Mouse (Mus musculus) frontal cortex, postnatal 36 days (tissue): ENCODE measurements around the gene Itgal.
"Not testable (repeated sequence)": the region's sequence is repeated elsewhere in the genome, so short reads cannot be mapped to it uniquely, and the experiment has no call there.

Source experiments
- DNase-seq, 2 experiments: peaks; one replicate each; pipeline ENCODE4 v3.0.0; 2022; ENCODE audit warnings: low spot score in 2 of 2

The Itgal gene

DNA sequence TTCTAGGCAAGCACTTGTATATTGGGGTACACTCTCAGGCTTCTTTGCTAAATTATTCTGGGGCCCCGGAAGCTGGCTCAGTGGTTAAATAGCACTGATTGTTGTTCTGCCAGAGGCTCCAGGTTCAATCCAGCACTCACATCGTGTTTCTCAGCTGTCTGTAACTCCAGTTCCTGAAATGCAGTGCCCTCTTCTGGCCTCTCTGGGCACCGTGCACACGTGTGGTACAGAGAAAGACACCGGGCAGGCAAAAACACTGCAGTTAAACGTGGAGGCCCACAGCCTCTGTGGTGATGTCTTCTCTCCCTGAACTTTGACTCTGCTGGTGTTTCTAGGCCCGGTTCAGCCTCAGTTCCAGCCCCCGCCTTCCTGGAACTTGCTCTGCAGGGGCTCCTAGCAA, 17.7 kb upstream of the Itgal start:
- DNase-seq: no peak

DNA sequence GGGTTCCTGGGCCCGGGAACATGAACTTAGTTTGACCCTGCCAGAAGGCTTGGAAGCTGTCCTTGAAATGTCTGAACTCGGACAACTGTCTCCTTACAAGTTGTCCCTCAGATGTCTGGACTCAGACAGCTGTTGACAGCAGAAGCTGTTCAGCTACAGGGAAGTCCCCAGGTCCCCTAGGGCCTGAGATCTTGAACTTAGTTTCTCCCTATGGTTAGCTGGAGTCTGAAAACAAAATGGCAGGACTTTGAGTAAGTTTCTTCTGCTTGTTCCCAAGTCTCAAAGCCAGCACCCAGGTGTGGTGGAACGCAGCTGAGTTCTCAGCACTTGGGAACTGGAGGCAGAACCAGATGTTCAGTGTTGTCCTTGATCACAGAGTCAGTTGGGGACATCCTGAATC, 16.0 kb upstream of the Itgal start:
- DNase-seq: no peak

DNA sequence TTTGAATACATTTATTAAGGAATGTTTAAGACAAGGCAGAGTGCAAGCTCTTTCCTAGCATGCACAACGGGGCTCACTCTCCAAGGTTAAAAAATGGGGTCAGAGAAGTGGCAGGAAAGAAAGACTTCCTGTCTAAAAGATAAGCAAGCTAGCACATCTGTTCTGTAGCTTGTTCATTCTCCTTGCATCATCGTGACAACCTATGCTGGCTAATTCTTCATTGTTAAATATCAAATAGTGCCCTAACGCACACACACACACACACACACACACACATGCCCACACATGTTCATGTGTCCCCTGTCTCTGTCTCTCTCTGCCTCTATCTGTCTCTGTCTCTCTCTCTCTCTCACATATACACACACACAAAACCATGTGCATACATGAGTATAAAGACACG, 14.9 kb upstream of the Itgal start:
- no peak for DNase-seq

DNA sequence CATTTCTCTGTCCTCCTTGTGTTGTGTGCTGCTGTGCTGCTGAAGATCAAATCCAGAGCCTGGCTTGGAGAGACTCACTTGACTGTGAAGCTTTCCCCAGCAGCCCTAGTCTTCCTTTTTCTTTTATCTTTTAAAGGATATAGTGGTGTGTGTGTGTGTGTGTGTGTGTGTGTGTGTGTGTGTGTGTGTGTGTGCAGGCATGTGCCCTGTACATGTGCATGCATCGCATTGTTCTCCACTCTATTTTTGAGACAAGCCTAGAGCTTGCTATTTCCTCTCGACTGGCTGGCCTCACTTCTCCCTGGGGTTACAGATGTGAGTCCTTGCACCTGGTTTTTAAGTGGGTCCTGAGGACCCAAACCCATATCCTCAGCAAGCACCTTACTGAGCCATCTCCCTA, 13.9 kb upstream of the Itgal start:
- no peak for DNase-seq

DNA sequence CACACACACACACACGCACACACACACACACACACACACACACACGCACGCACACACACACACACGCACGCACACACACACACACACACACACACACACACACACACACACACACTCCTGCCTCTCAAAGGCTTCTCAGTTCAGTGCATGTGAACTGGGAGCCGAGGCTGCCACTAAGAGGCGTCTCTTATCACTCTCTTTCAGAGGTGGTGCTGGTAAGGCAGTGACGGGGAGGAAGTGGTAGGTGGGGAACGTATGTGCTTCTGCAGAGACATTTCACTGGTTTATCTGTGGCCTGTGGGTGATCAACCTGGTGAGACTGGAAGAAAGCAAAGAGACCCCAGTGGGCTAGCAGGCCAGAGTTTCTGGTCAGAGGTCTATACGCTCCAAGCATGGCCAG, 10.9 kb upstream of the Itgal start:
- no peak for DNase-seq

DNA sequence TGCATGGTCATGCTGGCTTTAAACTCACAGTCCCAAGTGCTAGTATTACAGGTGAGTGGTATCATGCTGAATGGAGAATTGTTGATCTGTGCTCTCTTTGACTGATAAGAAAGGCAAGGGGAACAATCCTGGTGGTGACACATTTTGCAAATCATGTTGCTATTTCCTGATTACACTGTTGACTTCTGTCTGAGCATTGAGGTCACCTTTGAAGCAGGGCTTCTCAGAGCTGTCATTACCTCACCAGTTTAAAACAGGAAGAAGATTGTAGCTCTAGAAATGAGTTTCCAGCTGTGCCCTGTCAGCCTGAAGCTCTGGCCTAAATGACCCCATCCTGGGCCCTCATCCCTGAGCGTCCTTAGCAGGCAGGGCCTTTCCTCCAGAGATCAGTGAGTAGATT, 8.1 kb upstream of the Itgal start:
- DNase-seq: no peak

DNA sequence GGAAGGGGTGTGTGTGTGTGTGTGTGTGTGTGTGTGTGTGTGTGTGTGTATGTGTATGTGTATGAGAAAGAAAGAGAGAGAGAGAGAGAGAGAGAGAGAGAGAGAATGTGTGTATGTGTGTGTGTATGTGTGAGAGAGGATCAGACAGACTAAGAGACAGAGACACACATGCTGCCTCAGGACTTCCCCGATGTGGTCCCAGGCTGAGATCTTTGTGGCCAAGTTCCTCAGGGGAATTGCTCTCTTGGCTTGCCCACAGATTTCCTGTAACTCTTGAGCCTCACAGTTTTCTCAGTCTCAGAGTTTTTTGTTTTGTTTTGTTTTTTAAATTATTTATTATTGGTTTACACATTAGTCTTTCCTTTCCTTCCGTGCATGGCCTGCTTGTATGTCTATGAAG, 6.8 kb upstream of the Itgal start:
- DNase-seq: no peak

DNA sequence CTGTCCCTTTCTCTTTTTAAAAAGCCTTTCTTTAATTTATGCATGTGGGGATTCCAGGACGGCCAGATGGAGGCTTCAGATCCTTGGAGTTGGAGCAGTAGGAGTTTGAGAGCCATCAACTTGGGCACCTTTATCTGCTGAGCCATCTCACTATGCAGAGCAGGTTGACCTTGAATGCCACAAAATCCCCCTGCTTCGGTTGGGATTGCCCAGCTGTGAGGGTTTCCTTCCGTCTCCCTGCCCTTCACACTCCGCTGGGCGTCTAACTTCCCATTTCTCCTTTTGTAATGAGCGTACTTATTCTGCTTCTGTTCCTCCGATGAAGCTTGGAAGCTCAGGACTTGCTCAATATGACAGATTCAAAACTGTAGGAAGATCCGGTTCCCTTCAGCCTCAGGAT, 5.9 kb upstream of the Itgal start:
- DNase-seq: no peak

DNA sequence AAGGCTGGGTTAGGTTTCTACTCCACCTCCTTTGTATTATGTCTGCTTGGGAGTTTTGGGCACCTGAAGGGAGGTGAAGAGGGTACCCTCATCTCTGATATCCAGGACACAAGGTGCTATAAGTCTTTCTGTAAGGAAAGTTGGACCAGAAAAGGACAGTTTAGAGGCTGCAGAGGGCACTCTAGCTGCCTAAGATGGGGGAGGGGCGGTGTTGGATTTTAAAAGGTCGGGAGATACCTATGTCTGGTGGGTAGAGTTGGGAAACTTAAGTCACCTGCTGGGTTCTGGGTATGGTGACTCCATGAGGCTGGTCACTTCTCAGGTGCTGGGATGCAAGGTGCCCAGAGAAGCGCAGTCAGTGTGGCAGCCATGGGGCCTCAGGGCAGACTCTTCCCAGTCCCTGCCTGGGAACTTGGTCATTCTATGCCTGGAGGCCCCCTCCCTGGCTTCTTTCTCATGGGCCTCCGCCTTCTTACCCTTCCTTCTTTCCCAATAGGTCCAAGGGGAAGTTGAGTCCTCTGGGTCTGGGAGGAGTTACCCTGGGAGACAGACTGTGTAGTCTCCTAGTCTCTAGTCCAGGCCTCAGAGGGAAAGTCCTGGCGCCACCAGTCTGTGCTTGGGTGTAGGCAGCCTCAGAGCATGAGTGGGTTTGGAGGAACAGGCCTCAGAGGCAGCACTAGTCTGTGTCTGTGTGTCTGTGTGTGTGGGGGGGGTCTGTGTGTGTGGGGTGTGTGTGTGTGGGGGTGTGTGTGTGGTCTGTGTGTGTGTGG, 911 bp downstream of the Itgal start:
- no peak for DNase-seq

DNA sequence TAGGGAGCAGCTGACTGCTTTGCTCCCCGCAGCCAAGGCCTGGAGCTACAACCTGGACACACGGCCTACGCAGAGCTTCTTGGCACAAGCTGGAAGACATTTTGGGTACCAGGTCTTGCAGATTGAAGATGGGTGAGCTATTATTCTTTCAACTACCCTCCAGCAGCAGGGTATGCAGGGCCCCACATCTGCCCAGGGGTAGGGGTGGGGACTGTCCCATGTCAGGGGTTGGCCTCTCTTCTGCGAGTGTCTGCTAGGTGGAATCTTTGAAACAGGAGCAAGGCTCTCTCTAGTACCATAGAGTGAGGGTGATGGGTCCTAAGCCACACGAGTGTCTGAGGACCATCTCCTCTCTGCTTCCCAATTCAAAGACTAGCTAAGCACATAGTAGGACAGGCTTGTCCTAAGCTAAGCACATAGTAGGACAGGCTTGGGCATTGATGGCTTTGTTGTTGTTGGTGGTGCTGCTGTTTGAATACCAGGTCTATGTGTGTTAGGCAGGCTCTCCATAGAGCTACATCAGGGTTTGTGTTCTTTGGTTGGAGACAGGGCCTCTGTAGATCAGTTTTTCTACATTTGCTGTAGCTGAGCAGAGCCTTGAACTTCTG, 1.6 kb downstream of the Itgal start:
- no peak for DNase-seq

DNA sequence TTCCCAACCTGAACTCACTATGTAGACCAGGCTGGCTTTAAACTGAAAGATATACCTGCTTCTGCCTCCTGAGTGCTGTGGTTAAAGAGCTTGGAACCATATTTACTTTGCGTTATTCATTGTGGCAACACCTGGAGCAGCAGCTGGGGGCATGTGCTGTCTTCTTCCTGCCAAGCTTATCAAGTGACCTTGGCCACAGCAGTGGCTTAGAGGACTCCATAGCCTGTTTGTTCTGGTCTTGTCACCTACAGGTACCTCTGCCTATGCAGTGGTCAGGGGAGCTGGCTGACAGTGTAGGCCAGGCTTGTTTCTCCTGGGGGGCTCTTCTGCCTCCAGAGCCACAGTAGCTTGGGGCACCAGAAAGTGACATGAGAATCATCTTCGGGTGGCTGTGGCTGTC, 12.4 kb downstream of the Itgal start:
- DNase-seq: no peak

DNA sequence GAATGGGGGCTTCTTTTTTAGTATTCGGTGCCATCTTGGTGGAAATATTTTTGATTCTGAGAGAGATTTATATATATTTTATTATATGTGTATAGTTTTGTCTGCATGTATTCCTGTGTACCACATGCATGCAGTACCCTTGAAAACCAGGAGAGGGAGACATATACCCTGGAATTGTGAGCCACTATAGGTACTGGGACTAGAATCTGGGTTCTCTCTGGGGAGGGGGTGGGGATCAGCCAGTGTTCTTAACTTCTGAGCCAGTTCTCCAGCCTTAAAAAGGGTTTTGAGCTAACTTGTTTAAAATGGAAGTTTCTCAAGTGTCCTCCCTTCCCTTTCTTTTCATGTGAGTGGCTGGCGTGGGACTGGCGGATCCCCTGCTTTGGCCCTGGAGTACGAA, 12.8 kb downstream of the Itgal start:
- DNase-seq: peak; percentile 41 to 74

DNA sequence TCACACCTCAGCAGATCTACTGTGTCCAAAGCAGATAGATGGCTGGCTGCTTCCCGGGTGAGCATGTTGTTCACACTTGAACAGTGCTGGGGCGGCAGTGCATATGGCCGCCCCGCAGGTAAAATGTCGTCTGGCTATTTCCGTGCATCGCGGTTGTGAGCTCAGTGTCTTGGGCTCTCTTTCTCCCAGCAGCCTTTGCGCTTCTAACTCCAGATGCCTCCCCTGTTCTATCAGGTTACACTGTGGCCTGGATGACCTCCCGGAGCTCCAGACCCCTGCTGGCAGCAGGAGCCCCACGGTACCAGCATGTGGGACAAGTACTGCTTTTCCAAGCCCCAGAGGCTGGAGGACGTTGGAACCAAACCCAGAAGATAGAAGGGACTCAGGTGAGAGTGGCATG, 13.9 kb downstream of the Itgal start:
- DNase-seq: no peak

DNA sequence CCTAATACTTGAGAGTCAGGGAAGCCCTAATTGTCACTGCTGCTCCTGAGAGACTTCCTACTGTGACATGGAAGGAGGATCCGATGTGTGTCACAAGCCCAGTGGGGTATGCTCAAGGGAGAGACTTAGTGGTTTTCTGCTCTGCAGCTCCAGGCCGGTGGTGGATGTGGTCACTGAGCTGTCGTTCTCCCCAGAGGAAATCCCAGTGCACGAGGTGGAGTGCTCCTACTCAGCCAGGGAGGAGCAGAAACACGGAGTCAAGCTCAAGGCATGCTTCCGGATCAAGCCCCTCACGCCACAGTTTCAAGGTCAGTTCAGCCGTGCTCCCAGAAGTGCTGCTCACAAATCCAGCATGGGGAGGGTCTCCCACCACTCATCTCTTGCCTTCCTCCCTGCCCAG, 17.9 kb downstream of the Itgal start:
- no peak for DNase-seq

DNA sequence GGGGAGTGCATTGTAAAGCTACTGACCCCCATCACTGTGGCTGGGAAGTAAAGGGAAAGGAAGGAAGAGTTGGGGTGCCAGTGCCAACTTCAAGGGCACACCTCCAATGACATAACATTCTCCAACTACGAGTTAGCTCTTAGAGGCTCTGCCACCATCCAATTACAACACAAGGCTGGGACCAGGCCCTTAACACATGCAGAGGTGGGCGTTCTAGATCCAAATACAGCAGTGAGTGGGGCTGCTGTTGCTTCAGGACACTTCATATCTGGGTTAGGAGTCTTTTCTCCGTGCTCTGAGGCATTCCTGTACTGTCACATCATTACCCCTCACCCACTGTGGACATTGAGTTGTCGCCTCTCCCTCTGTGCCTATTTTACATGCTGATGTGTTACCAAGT, 25.0 kb downstream of the Itgal start:
- DNase-seq: peak in 1 of 2 experiments; percentile 20

DNA sequence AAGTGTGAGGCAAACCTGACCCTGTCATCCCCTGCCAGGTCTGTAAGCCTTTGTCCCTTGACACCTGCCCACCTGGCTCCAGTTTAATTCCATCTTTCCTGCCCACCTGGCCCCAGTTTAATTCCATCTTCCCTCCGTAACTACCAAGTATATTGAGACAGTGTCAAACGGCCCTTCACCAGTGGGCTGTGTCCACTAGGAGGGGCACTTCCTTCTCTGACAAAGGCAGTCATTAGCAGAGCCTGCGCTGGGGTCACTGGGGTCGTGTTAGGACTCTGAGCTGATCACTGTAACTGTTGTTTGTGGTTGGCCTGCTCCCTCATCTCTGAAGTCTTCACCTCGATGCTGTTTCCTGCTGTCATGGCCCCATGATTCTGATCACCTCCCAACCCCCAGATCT, 26.0 kb downstream of the Itgal start:
- no peak for DNase-seq

DNA sequence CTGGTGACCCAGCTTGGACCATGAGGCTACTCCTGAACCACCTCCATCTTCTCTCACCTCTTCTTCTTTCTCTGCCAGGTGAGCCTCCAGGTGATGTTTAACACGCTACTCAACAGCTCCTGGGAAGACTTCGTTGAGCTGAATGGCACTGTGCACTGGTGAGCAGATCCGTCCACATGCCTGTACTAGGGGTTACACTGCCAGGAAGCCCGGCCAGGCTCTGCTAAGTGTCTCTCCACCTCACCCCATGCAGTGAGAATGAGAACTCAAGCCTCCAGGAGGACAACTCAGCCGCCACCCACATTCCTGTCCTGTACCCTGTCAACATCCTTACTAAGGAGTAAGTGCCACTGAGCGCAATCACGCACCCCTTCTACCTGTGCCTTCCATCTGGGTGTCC, 28.9 kb downstream of the Itgal start:
- no peak for DNase-seq

DNA sequence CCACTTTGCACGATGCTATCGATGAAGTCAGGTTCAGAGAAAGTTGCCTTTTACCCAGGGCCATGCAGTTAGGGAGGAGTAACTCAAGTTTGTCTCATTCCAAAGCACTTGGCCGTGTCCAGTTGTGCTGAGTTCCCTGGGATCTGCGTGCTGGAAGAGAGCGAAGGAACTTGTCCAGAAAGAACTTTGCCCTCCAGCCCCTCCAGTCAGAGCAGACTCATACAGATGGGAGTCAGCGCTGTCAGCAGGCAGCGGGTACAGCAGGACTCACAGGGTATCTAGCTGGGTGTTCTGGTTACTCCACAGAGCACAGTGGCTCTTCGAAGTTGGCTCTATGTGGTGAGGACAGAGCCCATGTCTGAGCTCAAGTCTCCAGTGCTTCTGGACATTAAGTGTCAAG, 29.5 kb downstream of the Itgal start:
- no peak for DNase-seq

DNA sequence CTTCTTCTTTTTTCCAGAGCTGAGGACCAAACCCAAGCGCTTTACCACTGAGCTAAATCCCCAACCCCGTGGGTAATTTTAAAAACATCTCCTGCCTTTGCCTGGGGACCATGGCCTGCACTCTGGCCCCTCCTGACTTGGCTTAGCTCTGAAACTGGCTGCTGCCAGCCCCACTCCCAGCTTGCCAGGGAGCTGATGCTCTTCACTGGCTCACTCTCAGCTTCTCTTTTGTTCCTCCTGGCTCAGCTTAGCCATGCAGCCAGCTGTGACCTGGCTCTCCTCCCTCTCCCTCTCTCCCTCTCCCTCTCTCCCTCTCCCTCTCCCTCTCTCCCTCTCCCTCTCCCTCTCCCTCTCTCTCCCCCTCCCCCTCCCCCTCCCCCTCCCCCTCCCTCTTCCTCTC, 30.6 kb downstream of the Itgal start:
- DNase-seq: peak; percentile 44 to 57

DNA sequence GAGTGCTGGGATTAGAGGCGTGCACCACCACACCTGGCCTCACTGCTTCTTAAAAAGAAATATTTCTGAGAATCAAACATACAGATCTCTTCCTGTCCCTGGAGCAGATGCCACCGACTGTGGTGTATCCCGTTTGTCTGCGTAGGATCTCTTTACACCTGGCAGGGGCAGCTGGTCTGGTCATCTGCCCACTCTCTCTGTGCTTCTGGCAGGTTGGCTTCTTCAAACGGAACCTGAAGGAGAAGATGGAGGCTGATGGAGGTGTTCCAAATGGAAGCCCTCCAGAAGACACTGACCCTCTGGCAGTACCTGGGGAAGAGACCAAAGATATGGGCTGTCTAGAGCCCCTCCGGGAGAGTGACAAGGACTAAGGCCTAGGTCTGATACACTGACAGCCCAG, 37.2 kb downstream of the Itgal start:
- DNase-seq: no peak

DNA sequence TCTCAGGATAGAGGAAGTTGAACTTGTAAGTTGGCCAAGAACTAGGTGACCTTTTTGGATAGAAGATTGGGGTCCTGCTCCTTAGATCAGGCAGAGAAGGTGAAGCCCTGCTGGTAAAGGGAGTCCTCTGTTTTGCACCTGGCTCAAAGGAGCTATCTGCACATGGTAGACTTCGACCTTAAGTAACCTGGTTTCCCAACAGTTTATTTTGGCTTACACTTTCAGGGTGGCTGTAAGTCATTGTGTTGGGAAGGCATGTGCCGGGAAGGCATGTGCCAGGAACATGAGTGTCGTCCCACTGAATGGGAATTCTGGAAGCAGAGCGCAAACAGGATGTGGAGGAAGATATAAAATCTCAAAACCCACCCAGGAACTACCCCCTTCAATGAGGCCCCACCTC, 39.5 kb downstream of the Itgal start:
- no peak for DNase-seq

DNA sequence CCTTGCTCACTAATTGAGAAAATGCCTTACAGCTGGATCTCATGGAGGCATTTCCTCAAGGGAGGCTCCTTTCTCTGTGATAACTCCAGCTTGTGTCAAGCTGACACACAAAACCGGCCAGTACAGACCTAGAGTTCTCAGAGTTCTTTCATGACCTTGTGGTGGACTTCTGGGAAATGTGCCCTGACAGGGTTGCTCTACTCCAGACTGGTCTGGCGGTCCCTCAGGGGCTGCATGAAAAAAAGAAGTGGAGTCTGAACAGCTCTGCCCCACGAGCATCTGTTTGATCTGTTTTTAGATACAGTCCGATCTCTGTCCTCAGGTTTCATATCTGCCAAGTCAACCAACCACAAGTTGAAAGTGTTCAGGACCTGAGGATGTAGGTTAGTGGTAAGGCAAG, 41.6 kb downstream of the Itgal start:
- no peak for DNase-seq

DNA sequence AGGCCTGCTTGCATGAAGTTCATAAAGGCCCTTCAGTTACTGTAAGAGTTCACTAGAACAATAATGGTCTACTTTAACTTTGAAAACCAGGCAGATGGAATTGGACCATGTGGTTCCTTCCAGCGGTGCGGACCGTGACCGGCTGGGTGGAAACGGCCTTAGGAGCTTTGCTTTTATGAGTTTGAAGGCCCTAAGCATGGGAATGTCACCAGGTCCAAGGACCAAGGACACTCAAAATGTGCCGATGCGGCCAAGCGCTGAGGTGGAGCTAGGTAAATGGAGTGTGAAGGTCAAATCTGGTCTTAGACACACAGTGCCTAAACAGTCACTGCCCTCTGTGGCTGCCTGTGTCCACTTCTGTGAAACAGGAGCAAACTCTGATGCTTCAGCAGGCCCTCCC, 45.3 kb downstream of the Itgal start:
- DNase-seq: no peak

DNA sequence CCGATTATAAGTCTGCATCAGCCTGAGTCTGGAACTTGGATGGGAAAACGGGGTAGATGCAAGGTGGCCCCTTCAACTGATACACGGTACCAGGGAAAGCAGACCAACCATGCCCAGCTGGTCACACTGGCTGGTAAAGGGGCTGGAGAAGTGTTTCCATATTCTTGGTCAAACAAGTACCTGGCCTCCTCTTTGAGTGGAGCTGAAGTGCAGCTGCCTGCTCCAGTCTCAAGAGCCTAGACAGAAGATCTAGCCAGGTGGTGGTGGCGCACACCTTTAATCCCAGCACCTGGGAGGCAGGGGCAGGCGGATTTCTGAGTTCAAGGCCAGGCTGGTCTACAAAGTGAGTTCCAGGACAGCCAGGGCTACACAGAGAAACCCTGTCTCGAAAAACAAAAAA, 45.8 kb downstream of the Itgal start:
- DNase-seq: not testable (repeated sequence)
